ENCODE assay signal across 28 mouse cellular contexts in genomic region chr19:10918321-10918991, GRCm38 (mm10). TPM values are rescaled to one million over a fixed set of nuclear protein-coding genes. Genes with fewer than 3 reads are reported as not detected.
DNase-seq lines count a peak whose midpoint lies in the region; ATAC-seq and TF ChIP-seq lines count a peak whose summit lies in the region.
"Had no signal": no experiment of that assay in that cellular context is flagged by ENCODE, and none has a peak within 500 bp of the region (broad histone marks: within the 10 kb centered on the region; RNA-seq: fewer than 3 reads in every experiment).

No protein-coding gene starts in this region.

- H3K4me2 ChIP-seq in hindbrain, embryonic 14.5 days (replicated peaks), result no peak overlapping the region
- H3K4me2 ChIP-seq in hindbrain, embryonic 12.5 days (replicated peaks), result no peak overlapping the region
- H3K4me2 ChIP-seq in midbrain, embryonic 11.5 days, result no peak overlapping the region
- no peak overlapping the region for H3K4me2 ChIP-seq in midbrain, postnatal 0 days (ENCODE audit: low read depth, low read length, poor library complexity, severe bottlenecking)
- H3K4me2 ChIP-seq: heart, embryonic 12.5 days; limb, embryonic 15.5 days; lung, embryonic 15.5 days; midbrain, embryonic 12.5 days; stomach, embryonic 15.5 days had no signal

- H3K36me3 ChIP-seq in hindbrain, embryonic 14.5 days (replicated peaks; ENCODE audit: control insufficient read depth, insufficient read depth), result no peaks in the 10 kb centered on the region
- no peaks in the 10 kb centered on the region for H3K36me3 ChIP-seq in hindbrain, embryonic 12.5 days
- no peaks in the 10 kb centered on the region for H3K36me3 ChIP-seq in midbrain, embryonic 11.5 days (ENCODE audit: control insufficient read depth, insufficient read depth, low read length)
- H3K36me3 ChIP-seq in midbrain, embryonic 10.5 days, result no peaks in the 10 kb centered on the region
- H3K36me3 ChIP-seq in midbrain, postnatal 0 days (ENCODE audit: insufficient read depth, low read length), result no peaks in the 10 kb centered on the region
- H3K36me3 ChIP-seq: heart, embryonic 12.5 days; limb, embryonic 15.5 days; lung, embryonic 15.5 days; midbrain, embryonic 12.5 days; stomach, embryonic 15.5 days had no signal

- H3K27ac ChIP-seq in hindbrain, embryonic 14.5 days, result no peak overlapping the region
- no peak overlapping the region for H3K27ac ChIP-seq in hindbrain, embryonic 12.5 days
- no peak overlapping the region for H3K27ac ChIP-seq in midbrain, embryonic 11.5 days (ENCODE audit: low read depth, low read length)
- no peak overlapping the region for H3K27ac ChIP-seq in midbrain, embryonic 10.5 days (replicated peaks)
- peak overlapping the region; percentile 8 for H3K27ac ChIP-seq in midbrain, postnatal 0 days (ENCODE audit: low read depth, low read length)
- H3K27ac ChIP-seq: left cerebral cortex, adult 2 months; limb, embryonic 15.5 days; liver, embryonic 14.5 days; lung, embryonic 15.5 days; macrophage; midbrain, embryonic 12.5 days; stomach, embryonic 15.5 days had no signal

- 0 out of 2 replicates have a peak, but pooled peaks have one; percentile 34 for ATAC-seq in hindbrain, embryonic 14.5 days (ENCODE audit: low FRiP score)
- ATAC-seq in hindbrain, embryonic 12.5 days (ENCODE audit: low FRiP score), result no peak
- no peak for ATAC-seq in midbrain, embryonic 11.5 days (ENCODE audit: low FRiP score)
- ATAC-seq in midbrain, postnatal 0 days (ENCODE audit: low FRiP score), result peak; percentile 66
- ATAC-seq: CD4-positive, CD25-positive, alpha-beta regulatory T cell, adult 4 months had no signal

- TF ChIP-seq CTCF in midbrain, postnatal 0 days (IDR thresholded peaks at IDR 0.05), result no peak

- no peaks in the 10 kb centered on the region for H3K4me1 ChIP-seq in hindbrain, embryonic 14.5 days (replicated peaks; ENCODE audit: control insufficient read depth, insufficient read depth, low read length)
- H3K4me1 ChIP-seq in hindbrain, embryonic 12.5 days, result no peaks in the 10 kb centered on the region
- no peaks in the 10 kb centered on the region for H3K4me1 ChIP-seq in midbrain, embryonic 11.5 days (ENCODE audit: control insufficient read depth, insufficient read depth, low read length)
- H3K4me1 ChIP-seq in midbrain, embryonic 10.5 days, result no peaks in the 10 kb centered on the region
- peaks cover 6% of the 10 kb centered on the region; the same call in 1 of the 2 replicates for H3K4me1 ChIP-seq in midbrain, postnatal 0 days (ENCODE audit: insufficient read depth, low read length)
- H3K4me1 ChIP-seq: lung, embryonic 15.5 days; midbrain, embryonic 12.5 days; stomach, embryonic 15.5 days had no signal

- H3K4me3 ChIP-seq in hindbrain, embryonic 14.5 days (replicated peaks; ENCODE audit: low read length), result no peak overlapping the region
- H3K4me3 ChIP-seq in hindbrain, embryonic 12.5 days, result no peak overlapping the region
- no peak overlapping the region for H3K4me3 ChIP-seq in midbrain, embryonic 11.5 days (ENCODE audit: low read depth, low read length)
- H3K4me3 ChIP-seq in midbrain, embryonic 10.5 days, result no peak overlapping the region
- no peak overlapping the region for H3K4me3 ChIP-seq in midbrain, postnatal 0 days (ENCODE audit: low read depth, low read length)
- H3K4me3 ChIP-seq: heart, embryonic 12.5 days; left cerebral cortex, adult 2 months; limb, embryonic 15.5 days; lung, embryonic 15.5 days; midbrain, embryonic 12.5 days; stomach, embryonic 15.5 days had no signal

- no peak overlapping the region for H3K9ac ChIP-seq in hindbrain, embryonic 14.5 days
- H3K9ac ChIP-seq in hindbrain, embryonic 12.5 days, result no peak overlapping the region
- H3K9ac ChIP-seq in midbrain, embryonic 11.5 days (ENCODE audit: low read length), result no peak overlapping the region
- H3K9ac ChIP-seq in midbrain, postnatal 0 days (replicated peaks; ENCODE audit: low read length, poor library complexity, severe bottlenecking), result no peak overlapping the region
- H3K9ac ChIP-seq: heart, embryonic 12.5 days; limb, embryonic 15.5 days; liver, embryonic 14.5 days; lung, embryonic 15.5 days; midbrain, embryonic 12.5 days; stomach, embryonic 15.5 days had no signal

- H3K9me3 ChIP-seq in hindbrain, embryonic 14.5 days (ENCODE audit: control insufficient read depth, low read length), result no peaks in the 10 kb centered on the region
- no peaks in the 10 kb centered on the region for H3K9me3 ChIP-seq in hindbrain, embryonic 12.5 days (replicated peaks)
- H3K9me3 ChIP-seq in midbrain, embryonic 11.5 days (ENCODE audit: control insufficient read depth, low read length), result no peaks in the 10 kb centered on the region
- H3K9me3 ChIP-seq in midbrain, embryonic 10.5 days (replicated peaks), result no peaks in the 10 kb centered on the region
- no peaks in the 10 kb centered on the region for H3K9me3 ChIP-seq in midbrain, postnatal 0 days (ENCODE audit: low read length)
- H3K9me3 ChIP-seq: heart, embryonic 12.5 days; limb, embryonic 15.5 days; lung, embryonic 15.5 days; midbrain, embryonic 12.5 days; stomach, embryonic 15.5 days had no signal

- WGBS in hindbrain, embryonic 14.5 days, result 84% methylated on average over 10 of the region's 10 CpGs
- WGBS in hindbrain, embryonic 12.5 days, result 88% methylated on average over 10 of the region's 10 CpGs
- WGBS in midbrain, embryonic 11.5 days, result 86% methylated on average over 10 of the region's 10 CpGs
- 93% methylated on average over 10 of the region's 10 CpGs for WGBS in midbrain, embryonic 10.5 days
- 81% methylated on average over 10 of the region's 10 CpGs for WGBS in midbrain, postnatal 0 days

- no peaks in the 10 kb centered on the region for H3K27me3 ChIP-seq in hindbrain, embryonic 14.5 days (ENCODE audit: control insufficient read depth, insufficient read depth, low read length)
- H3K27me3 ChIP-seq in hindbrain, embryonic 12.5 days, result no peaks in the 10 kb centered on the region
- H3K27me3 ChIP-seq in midbrain, embryonic 11.5 days (ENCODE audit: control insufficient read depth, insufficient read depth, low read length), result no peaks in the 10 kb centered on the region
- H3K27me3 ChIP-seq in midbrain, embryonic 10.5 days (ENCODE audit: low read depth, poor library complexity, severe bottlenecking), result no peaks in the 10 kb centered on the region
- no peaks in the 10 kb centered on the region for H3K27me3 ChIP-seq in midbrain, postnatal 0 days (ENCODE audit: insufficient read depth, low read length)
- H3K27me3 ChIP-seq: heart, embryonic 12.5 days; limb, embryonic 15.5 days; lung, embryonic 15.5 days; midbrain, embryonic 12.5 days; stomach, embryonic 15.5 days had no signal

- DNase-seq in cerebellum, postnatal 25 days, result peak; percentile 32 to 59
- DNase-seq in cerebellum, postnatal 4 days (ENCODE audit: low spot score in 2 of 2), result no peak
- no peak for DNase-seq in hindbrain, embryonic 14.5 days (ENCODE audit: low spot score)
- DNase-seq in midbrain, embryonic 11.5 days (ENCODE audit: low spot score, missing footprints), result peak; percentile 80
- DNase-seq in midbrain, embryonic 10.5 days (ENCODE audit: low spot score), result no peak
- DNase-seq in midbrain, postnatal 0 days (ENCODE audit: low spot score), result peak; percentile 60
- no peak for DNase-seq in lung, adult 18-20 months
- DNase-seq: adrenal gland, postnatal 25 days; cerebellum, adult 11 months; gastrocnemius, postnatal 25 days; heart, adult 18-20 months; heart, postnatal 10 days; kidney, adult 8-10 months; kidney, postnatal 10 days; left cerebral cortex, postnatal 4 days; thymus, postnatal 25 days had no signal

RNA-seq across cellular contexts. Expression of gene Zp1, which starts 2.0 kb away (rescaled TPM):
- polyA plus RNA-seq in hindbrain, embryonic 14.5 days (2014; fragmentation: Nextera tagmentation; extraction: Ambion mirVana), result 0.30 and 0.47 TPM in 2 replicates
- polyA plus RNA-seq in hindbrain, embryonic 12.5 days (2016; fragmentation: Nextera tagmentation; extraction: Ambion mirVana), result not detected in 2 replicates
- 0.22 TPM in 1 of 2 replicates, not detected in the other for polyA plus RNA-seq in midbrain, embryonic 11.5 days (2014; fragmentation: Nextera tagmentation; extraction: Ambion mirVana)
- polyA plus RNA-seq in midbrain, embryonic 10.5 days (2016; fragmentation: Nextera tagmentation; extraction: Ambion mirVana), result not detected in 2 replicates
- total RNA-seq in midbrain, postnatal 0 days (2014; rRNA removed), result 0.14 and 0.82 TPM in 2 replicates
- 0.98 and 1.4 TPM in 2 replicates for polyA plus RNA-seq in midbrain, postnatal 0 days (2015; fragmentation: Nextera tagmentation; extraction: Ambion mirVana)
- total RNA-seq: adrenal gland, postnatal 25 days; gastrocnemius, postnatal 25 days; heart, adult 18-20 months; heart, postnatal 10 days; layer of hippocampus, postnatal 10 days; left cerebral cortex, adult 2 months; neutrophil, adult 5-6 weeks had no signal
- polyA plus RNA-seq: CD4-positive, CD25-positive, alpha-beta regulatory T cell, adult 4 months; heart, embryonic 12.5 days; limb, embryonic 15.5 days; liver, embryonic 14.5 days; lung, embryonic 15.5 days; macrophage; midbrain, embryonic 12.5 days; stomach, embryonic 15.5 days had no signal

RNA-seq across cellular contexts. Expression of gene Ptgdr2, which starts 18.5 kb away (rescaled TPM):
- 0.23 and 0.24 TPM in 2 replicates for polyA plus RNA-seq in hindbrain, embryonic 14.5 days (2014; fragmentation: Nextera tagmentation; extraction: Ambion mirVana)
- 0.09 and 0.10 TPM in 2 replicates for polyA plus RNA-seq in hindbrain, embryonic 12.5 days (2016; fragmentation: Nextera tagmentation; extraction: Ambion mirVana)
- polyA plus RNA-seq in midbrain, embryonic 11.5 days (2014; fragmentation: Nextera tagmentation; extraction: Ambion mirVana), result 0.05 and 0.12 TPM in 2 replicates
- polyA plus RNA-seq in midbrain, embryonic 10.5 days (2016; fragmentation: Nextera tagmentation; extraction: Ambion mirVana), result 0.04 and 0.09 TPM in 2 replicates
- 1.0 and 1.4 TPM in 2 replicates for total RNA-seq in midbrain, postnatal 0 days (2014; rRNA removed)
- polyA plus RNA-seq in midbrain, postnatal 0 days (2015; fragmentation: Nextera tagmentation; extraction: Ambion mirVana), result 0.09 and 0.16 TPM in 2 replicates
- total RNA-seq: gastrocnemius, postnatal 25 days; heart, adult 18-20 months had no signal
- polyA plus RNA-seq: CD4-positive, CD25-positive, alpha-beta regulatory T cell, adult 4 months; heart, embryonic 12.5 days; limb, embryonic 15.5 days; macrophage had no signal

RNA-seq across cellular contexts. Expression of gene Prpf19, which starts 23.4 kb away (rescaled TPM):
- polyA plus RNA-seq in hindbrain, embryonic 14.5 days (2014; fragmentation: Nextera tagmentation; extraction: Ambion mirVana), result 33.4 and 41.5 TPM in 2 replicates
- polyA plus RNA-seq in hindbrain, embryonic 12.5 days (2016; fragmentation: Nextera tagmentation; extraction: Ambion mirVana), result 37.3 and 37.7 TPM in 2 replicates
- polyA plus RNA-seq in midbrain, embryonic 11.5 days (2014; fragmentation: Nextera tagmentation; extraction: Ambion mirVana), result 52.7 and 58.4 TPM in 2 replicates
- polyA plus RNA-seq in midbrain, embryonic 10.5 days (2016; fragmentation: Nextera tagmentation; extraction: Ambion mirVana), result 35.8 and 37.2 TPM in 2 replicates
- 281 and 298 TPM in 2 replicates for total RNA-seq in midbrain, postnatal 0 days (2014; rRNA removed)
- polyA plus RNA-seq in midbrain, postnatal 0 days (2015; fragmentation: Nextera tagmentation; extraction: Ambion mirVana), result 37.8 and 38.1 TPM in 2 replicates

RNA-seq across cellular contexts. Expression of gene Ccdc86, which starts 30.6 kb away (rescaled TPM):
- 11.6 and 12.8 TPM in 2 replicates for polyA plus RNA-seq in hindbrain, embryonic 14.5 days (2014; fragmentation: Nextera tagmentation; extraction: Ambion mirVana)
- polyA plus RNA-seq in hindbrain, embryonic 12.5 days (2016; fragmentation: Nextera tagmentation; extraction: Ambion mirVana), result 21.5 and 21.7 TPM in 2 replicates
- 20.0 and 22.5 TPM in 2 replicates for polyA plus RNA-seq in midbrain, embryonic 11.5 days (2014; fragmentation: Nextera tagmentation; extraction: Ambion mirVana)
- 31.1 and 39.2 TPM in 2 replicates for polyA plus RNA-seq in midbrain, embryonic 10.5 days (2016; fragmentation: Nextera tagmentation; extraction: Ambion mirVana)
- total RNA-seq in midbrain, postnatal 0 days (2014; rRNA removed), result 6.5 and 6.7 TPM in 2 replicates
- 13.1 and 13.5 TPM in 2 replicates for polyA plus RNA-seq in midbrain, postnatal 0 days (2015; fragmentation: Nextera tagmentation; extraction: Ambion mirVana)

RNA-seq across cellular contexts. Expression of gene Tmem109, which starts 36.7 kb away (rescaled TPM):
- 37.0 and 44.8 TPM in 2 replicates for polyA plus RNA-seq in hindbrain, embryonic 14.5 days (2014; fragmentation: Nextera tagmentation; extraction: Ambion mirVana)
- polyA plus RNA-seq in hindbrain, embryonic 12.5 days (2016; fragmentation: Nextera tagmentation; extraction: Ambion mirVana), result 46.0 and 46.2 TPM in 2 replicates
- polyA plus RNA-seq in midbrain, embryonic 11.5 days (2014; fragmentation: Nextera tagmentation; extraction: Ambion mirVana), result 38.7 and 41.2 TPM in 2 replicates
- polyA plus RNA-seq in midbrain, embryonic 10.5 days (2016; fragmentation: Nextera tagmentation; extraction: Ambion mirVana), result 50.1 and 53.0 TPM in 2 replicates
- 21.3 and 22.9 TPM in 2 replicates for total RNA-seq in midbrain, postnatal 0 days (2014; rRNA removed)
- 39.2 and 39.3 TPM in 2 replicates for polyA plus RNA-seq in midbrain, postnatal 0 days (2015; fragmentation: Nextera tagmentation; extraction: Ambion mirVana)

Comparison
In these comparisons a context has a peak if more than half of its experiments do, and no peak if none do; other contexts are left out.
1. DNase-seq: peak in cerebellum, postnatal 25 days (2 of 2), midbrain, embryonic 11.5 days (single experiment) and midbrain, postnatal 0 days (single experiment); none in cerebellum, postnatal 4 days (0 of 2), hindbrain, embryonic 14.5 days (single experiment), midbrain, embryonic 10.5 days (single experiment) and lung, adult 18-20 months (0 of 2).
2. ATAC-seq: peak in hindbrain, embryonic 14.5 days (single experiment) and midbrain, postnatal 0 days (single experiment); none in hindbrain, embryonic 12.5 days (single experiment) and midbrain, embryonic 11.5 days (single experiment).